Mouse (Mus musculus) lung, postnatal 4 days (tissue): ENCODE data around the gene Skap2.

ENCODE experiments used
- DNase-seq, 2 experiments: peaks; one replicate each; pipeline ENCODE4 v3.0.0; 2021

The Skap2 gene

GRCm38 (mm10) chr6:51886902-51887431 is 125.4 kb downstream of the Skap2 start:
- peak; percentile 58 to 64 for DNase-seq

GRCm38 (mm10) chr6:51882880-51883274 is 129.5 kb downstream of the Skap2 start:
- no peak for DNase-seq

- DNase-seq: no peak
Observed at GRCm38 (mm10) chr6:51882266-51882879, 130.0 kb downstream of the Skap2 start.

- DNase-seq: peak; percentile 66 to 69
Observed at GRCm38 (mm10) chr6:51881181-51881968, 131.0 kb downstream of the Skap2 start.

GRCm38 (mm10) chr6:51880778-51881177 is 131.6 kb downstream of the Skap2 start:
- peak; percentile 36 to 50 for DNase-seq

- peak; percentile 34 to 59 for DNase-seq
Observed at GRCm38 (mm10) chr6:51878551-51878950, 133.8 kb downstream of the Skap2 start.

GRCm38 (mm10) chr6:51876841-51877553 is 135.4 kb downstream of the Skap2 start:
- no peak for DNase-seq

GRCm38 (mm10) chr6:51875884-51876626 is 136.3 kb downstream of the Skap2 start:
- peak; percentile 65 to 78 for DNase-seq

- DNase-seq: peak; percentile 62 to 71
Observed at GRCm38 (mm10) chr6:51874035-51874434, 138.3 kb downstream of the Skap2 start.

- DNase-seq: no peak
Observed at GRCm38 (mm10) chr6:51871135-51871534, 141.2 kb downstream of the Skap2 start.

- DNase-seq: no peak
Observed at GRCm38 (mm10) chr6:51870294-51870693, 142.1 kb downstream of the Skap2 start.

GRCm38 (mm10) chr6:51866596-51866995 is 145.8 kb downstream of the Skap2 start:
- no peak for DNase-seq

- DNase-seq: no peak
Observed at GRCm38 (mm10) chr6:51863508-51863907, 148.8 kb downstream of the Skap2 start.

- no peak for DNase-seq
Observed at GRCm38 (mm10) chr6:51860300-51860699, 152.0 kb downstream of the Skap2 start.

GRCm38 (mm10) chr6:51857821-51858220 is 154.5 kb downstream of the Skap2 start:
- DNase-seq: peak; percentile 92 to 95

- DNase-seq: no peak
Observed at GRCm38 (mm10) chr6:51853291-51853690, 159.1 kb downstream of the Skap2 start.

GRCm38 (mm10) chr6:51852643-51853042 is 159.7 kb downstream of the Skap2 start:
- no peak for DNase-seq

GRCm38 (mm10) chr6:51851544-51851943 is 160.8 kb downstream of the Skap2 start:
- no peak for DNase-seq

- no peak for DNase-seq
Observed at GRCm38 (mm10) chr6:51850030-51850817, 162.1 kb downstream of the Skap2 start.

GRCm38 (mm10) chr6:51849561-51849960 is 162.8 kb downstream of the Skap2 start:
- DNase-seq: no peak

GRCm38 (mm10) chr6:51844106-51844505 is 168.2 kb downstream of the Skap2 start:
- peak; percentile 11 to 47 for DNase-seq

- no peak for DNase-seq
Observed at GRCm38 (mm10) chr6:51843081-51843480, 169.3 kb downstream of the Skap2 start.
